Mouse (Mus musculus): ENCODE measurements at regions not wholly inside any gene's neighbourhood (a gene's known extent, or its start where the extent isn't known, plus 50 kb on each side); places are given as distances from the start of the nearest gene placed in this dataset.
A peak's percentile ranks its signal among the peaks of the same experiment; 100 is the strongest.

DNA sequence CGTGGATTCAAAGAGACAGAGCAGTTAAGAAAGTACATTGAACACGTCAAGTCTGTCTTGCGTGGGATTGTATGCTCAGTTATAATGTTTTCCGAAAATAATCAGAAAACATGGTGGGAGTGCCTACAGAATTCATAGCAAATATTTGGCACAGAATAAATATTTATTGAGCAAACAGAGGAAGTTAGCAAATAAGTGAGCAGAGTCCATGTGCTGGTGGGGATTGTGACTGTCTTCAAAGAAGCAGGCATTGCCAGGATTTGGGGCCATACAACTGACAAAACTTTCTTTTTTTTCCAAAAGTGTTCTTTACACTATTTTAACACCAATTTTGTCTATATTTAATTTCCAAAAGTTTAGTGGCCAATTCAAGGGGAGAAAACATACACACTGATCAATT is 1729.8 kb downstream of the AI429214 start:
- H3K27ac ChIP-seq: no peak overlapping the region
- no peak overlapping the region for H3K4me3 ChIP-seq (replicated peaks)
- no peaks in the 10 kb centered on the region for H3K4me1 ChIP-seq (replicated peaks)
- no peaks in the 10 kb centered on the region for H3K9me3 ChIP-seq
- H3K4me2 ChIP-seq (replicated peaks): no peak overlapping the region
- 89% methylated on average over 4 of the region's 4 CpGs for WGBS
- no peaks in the 10 kb centered on the region for H3K36me3 ChIP-seq
- H3K9ac ChIP-seq (replicated peaks): no peak overlapping the region
- H3K27me3 ChIP-seq: no peaks in the 10 kb centered on the region
- ATAC-seq: no peak

DNA sequence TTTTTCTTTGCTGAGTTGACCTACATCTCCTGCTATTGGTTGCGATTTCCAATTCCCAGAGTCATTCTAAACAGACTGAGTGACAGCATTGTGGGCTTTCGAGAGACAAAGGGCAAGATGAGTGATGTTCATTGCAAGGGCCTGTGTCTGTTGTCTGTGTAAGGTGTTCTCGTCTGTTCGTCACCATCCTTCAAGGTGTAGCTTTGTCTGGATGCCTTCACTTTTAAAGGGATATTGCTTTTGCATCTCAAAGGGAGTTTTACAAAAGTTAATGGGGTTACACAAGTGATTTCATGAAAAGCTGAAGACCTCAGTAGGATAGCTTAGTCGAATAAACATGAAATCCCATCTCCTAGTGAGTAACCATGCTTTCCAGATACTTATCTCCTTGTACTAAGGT is 1731.9 kb downstream of the AI429214 start:
- Histone ChIP-seq H3K4me3 (replicated peaks) (no peak overlapping the region), H3K9me3 (no peaks in the 10 kb centered on the region), H3K36me3 (no peaks in the 10 kb centered on the region), H3K27ac (no peak overlapping the region), H3K4me2 (replicated peaks) (no peak overlapping the region), H3K27me3 (no peaks in the 10 kb centered on the region), H3K9ac (replicated peaks) (no peak overlapping the region), H3K4me1 (replicated peaks) (no peaks in the 10 kb centered on the region)
- no peak for ATAC-seq
- WGBS: 84% methylated on average over 5 of the region's 5 CpGs

- no peak for ATAC-seq
- Histone ChIP-seq H3K4me1 (replicated peaks) (no peaks in the 10 kb centered on the region), H3K9ac (replicated peaks) (no peak overlapping the region), H3K27me3 (no peaks in the 10 kb centered on the region), H3K36me3 (no peaks in the 10 kb centered on the region), H3K27ac (no peak overlapping the region), H3K4me2 (replicated peaks) (no peak overlapping the region), H3K4me3 (replicated peaks) (no peak overlapping the region), H3K9me3 (0 out of 2 replicates have a peak, but pooled peaks cover 3% of the 10 kb centered on the region)
Observed at GRCm38 (mm10) chr8:38747134-38747533, 1753.7 kb downstream of the AI429214 start.

DNA sequence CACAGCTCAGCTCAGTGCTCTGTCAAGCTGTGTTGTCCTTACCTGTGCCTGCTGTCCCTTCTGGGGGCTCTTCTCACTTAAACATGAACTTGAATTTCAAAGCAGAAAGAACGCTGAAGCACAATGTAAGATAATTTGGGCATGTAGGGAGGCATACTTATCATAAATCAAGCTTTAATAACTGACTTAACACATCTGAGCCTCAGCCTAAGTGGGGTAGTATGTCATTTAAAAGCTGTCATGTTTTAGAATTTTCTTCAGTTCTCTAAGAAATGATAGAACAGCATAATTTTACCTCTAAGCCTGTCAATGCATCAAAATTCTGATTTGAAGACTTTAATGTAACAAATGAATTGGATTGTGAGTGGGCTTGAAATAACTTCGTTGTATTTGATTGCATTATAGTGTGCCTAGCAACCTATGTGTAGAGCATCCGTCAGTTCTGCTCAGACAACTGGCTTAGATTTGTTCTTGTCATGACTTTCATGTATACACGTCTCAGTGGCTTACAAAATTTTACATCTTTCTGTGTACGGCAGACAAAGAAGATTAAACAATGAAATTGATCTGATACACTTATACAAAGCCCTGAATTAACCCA is 1773.3 kb downstream of the AI429214 start:
- ATAC-seq: no peak
- no peaks in the 10 kb centered on the region for H3K9me3 ChIP-seq
- H3K9ac ChIP-seq (replicated peaks): no peak overlapping the region
- WGBS: 70% methylated on average over 5 of the region's 5 CpGs
- no peak overlapping the region for H3K4me2 ChIP-seq (replicated peaks)
- no peak overlapping the region for H3K4me3 ChIP-seq (replicated peaks)
- H3K27ac ChIP-seq: no peak overlapping the region
- H3K36me3 ChIP-seq: no peaks in the 10 kb centered on the region
- H3K27me3 ChIP-seq: no peaks in the 10 kb centered on the region
- H3K4me1 ChIP-seq (replicated peaks): no peaks in the 10 kb centered on the region

DNA sequence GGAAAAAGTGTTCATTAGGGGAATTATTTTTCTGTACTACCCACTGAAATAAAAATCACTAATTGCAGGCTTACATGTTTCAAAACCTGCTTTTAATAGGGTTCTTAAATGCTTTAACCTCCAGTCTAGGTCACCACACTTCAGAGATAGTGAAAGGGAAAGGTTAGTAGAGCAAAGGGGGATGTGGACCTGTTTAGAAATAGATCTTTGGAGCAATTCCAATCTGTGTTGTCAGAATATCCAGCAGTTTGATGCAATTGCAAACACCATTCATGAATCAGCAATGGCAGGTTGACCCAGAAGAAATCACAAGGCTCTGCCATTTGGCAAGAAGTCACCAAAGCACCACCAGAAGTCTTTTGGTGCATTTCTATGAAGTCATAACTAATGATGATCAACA is 1819.1 kb downstream of the AI429214 start:
- H3K4me2 ChIP-seq (replicated peaks): no peak overlapping the region
- H3K9me3 ChIP-seq: no peaks in the 10 kb centered on the region
- H3K27ac ChIP-seq: no peak overlapping the region
- no peak overlapping the region for H3K4me3 ChIP-seq (replicated peaks)
- no peaks in the 10 kb centered on the region for H3K27me3 ChIP-seq
- H3K9ac ChIP-seq (replicated peaks): no peak overlapping the region
- H3K4me1 ChIP-seq (replicated peaks): no peaks in the 10 kb centered on the region
- no peak for ATAC-seq
- H3K36me3 ChIP-seq: no peaks in the 10 kb centered on the region

- H3K27ac ChIP-seq: no peak overlapping the region
- WGBS: 30% methylated on average over 1 of the region's 1 CpGs
- no peaks in the 10 kb centered on the region for H3K4me1 ChIP-seq (replicated peaks)
- H3K9me3 ChIP-seq: no peaks in the 10 kb centered on the region
- no peak overlapping the region for H3K4me2 ChIP-seq (replicated peaks)
- H3K9ac ChIP-seq (replicated peaks): no peak overlapping the region
- H3K4me3 ChIP-seq (replicated peaks): no peak overlapping the region
- no peaks in the 10 kb centered on the region for H3K36me3 ChIP-seq
- ATAC-seq: 0 out of 2 replicates have a peak, but pooled peaks have one; percentile 37
- H3K27me3 ChIP-seq: no peaks in the 10 kb centered on the region
Observed at GRCm38 (mm10) chr8:38818163-38818562, 1824.8 kb downstream of the AI429214 start.

GRCm38 (mm10) chr8:38861436-38861835 is 1813.4 kb upstream of the Adam24 start:
- 75% methylated on average over 2 of the region's 2 CpGs for WGBS
- no peak overlapping the region for H3K4me3 ChIP-seq (replicated peaks)
- no peaks in the 10 kb centered on the region for H3K27me3 ChIP-seq
- H3K27ac ChIP-seq: no peak overlapping the region
- no peaks in the 10 kb centered on the region for H3K4me1 ChIP-seq (replicated peaks)
- no peaks in the 10 kb centered on the region for H3K9me3 ChIP-seq
- H3K9ac ChIP-seq (replicated peaks): no peak overlapping the region
- no peak overlapping the region for H3K4me2 ChIP-seq (replicated peaks)
- no peak for ATAC-seq
- H3K36me3 ChIP-seq: no peaks in the 10 kb centered on the region

GRCm38 (mm10) chr8:38867370-38867769 is 1807.5 kb upstream of the Adam24 start:
- H3K9ac ChIP-seq (replicated peaks): no peak overlapping the region
- peak; percentile 73 for ATAC-seq
- 49% methylated on average over 6 of the region's 6 CpGs for WGBS

More at GRCm38 (mm10) chr8:38867370-38867769, 1807.5 kb upstream of the Adam24 start:
- Histone ChIP-seq H3K27me3 (no peaks in the 10 kb centered on the region), H3K4me2 (replicated peaks) (no peak overlapping the region), H3K4me3 (replicated peaks) (no peak overlapping the region), H3K27ac (no peak overlapping the region; the same call in 1 of the 2 replicates), H3K4me1 (replicated peaks) (no peaks in the 10 kb centered on the region), H3K9me3 (no peaks in the 10 kb centered on the region), H3K36me3 (no peaks in the 10 kb centered on the region)

Measured in midbrain, embryonic 13.5 days (tissue).